Mouse (Mus musculus) megakaryocyte, embryonic 14.5 days (primary cell): ENCODE data around the gene Kcne1.

Source experiments
- FLI1 ChIP-seq: IDR thresholded peaks from 2 replicates; pipeline ENCODE4 v1.6.1; 2012; ENCODE audit warnings: low read length, inconsistent platforms, mixed read lengths
- GATA1 ChIP-seq: IDR thresholded peaks from 3 replicates; pipeline ENCODE4 v1.6.1; 2012; ENCODE audit warnings: mixed read lengths, low read length, inconsistent platforms, borderline replicate concordance

DNA sequence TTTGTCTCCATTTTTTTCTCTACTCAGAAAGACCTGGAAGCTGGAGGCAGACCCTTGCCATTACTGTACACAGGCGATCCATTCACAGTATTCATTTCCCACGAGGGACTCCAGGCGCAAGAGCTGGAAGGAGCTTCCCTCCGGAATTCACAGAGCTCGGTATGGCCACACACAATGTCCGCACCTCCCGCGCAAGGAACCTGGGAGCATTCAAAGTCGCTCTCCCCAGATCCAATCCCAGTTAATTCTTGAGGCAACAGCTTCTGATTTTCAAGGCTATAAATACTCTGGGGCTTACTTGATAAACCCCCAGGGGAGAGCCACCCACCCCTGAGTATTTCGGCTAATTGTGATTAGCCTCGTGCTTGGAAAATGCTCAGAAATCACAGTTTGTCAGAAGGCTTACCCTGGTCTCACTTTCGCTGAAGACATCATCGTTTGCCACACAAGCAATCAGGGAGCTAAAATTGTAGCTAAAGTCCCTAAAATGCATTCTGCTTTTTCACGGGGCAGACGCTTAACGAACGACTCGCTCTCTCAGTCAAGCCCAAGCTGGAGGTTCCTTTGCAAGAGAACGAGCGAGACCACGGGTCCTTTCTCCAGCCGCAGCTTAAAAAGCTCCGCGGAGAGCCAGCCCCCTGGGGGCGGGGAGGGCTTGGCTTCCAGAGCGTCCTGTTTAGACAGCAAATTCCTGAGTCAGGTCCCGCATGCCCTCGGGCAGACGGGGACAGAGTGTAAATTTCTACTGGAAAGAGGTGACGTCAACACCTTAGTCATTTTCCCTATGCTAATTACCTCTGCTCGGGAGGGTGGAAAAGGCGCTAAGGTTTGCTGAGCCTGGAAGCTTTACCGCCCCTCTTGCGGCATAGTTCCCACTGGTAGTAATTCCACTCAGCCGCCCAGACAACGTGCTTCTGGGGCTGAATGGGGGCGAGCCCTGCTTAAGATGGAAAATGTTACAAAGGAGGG is 40.5 kb upstream of the Kcne1 start:
- TF ChIP-seq GATA1 (no peak), FLI1 (no peak)
